8 mouse cellular contexts compared by ENCODE assay signal in the genomic region with DNA sequence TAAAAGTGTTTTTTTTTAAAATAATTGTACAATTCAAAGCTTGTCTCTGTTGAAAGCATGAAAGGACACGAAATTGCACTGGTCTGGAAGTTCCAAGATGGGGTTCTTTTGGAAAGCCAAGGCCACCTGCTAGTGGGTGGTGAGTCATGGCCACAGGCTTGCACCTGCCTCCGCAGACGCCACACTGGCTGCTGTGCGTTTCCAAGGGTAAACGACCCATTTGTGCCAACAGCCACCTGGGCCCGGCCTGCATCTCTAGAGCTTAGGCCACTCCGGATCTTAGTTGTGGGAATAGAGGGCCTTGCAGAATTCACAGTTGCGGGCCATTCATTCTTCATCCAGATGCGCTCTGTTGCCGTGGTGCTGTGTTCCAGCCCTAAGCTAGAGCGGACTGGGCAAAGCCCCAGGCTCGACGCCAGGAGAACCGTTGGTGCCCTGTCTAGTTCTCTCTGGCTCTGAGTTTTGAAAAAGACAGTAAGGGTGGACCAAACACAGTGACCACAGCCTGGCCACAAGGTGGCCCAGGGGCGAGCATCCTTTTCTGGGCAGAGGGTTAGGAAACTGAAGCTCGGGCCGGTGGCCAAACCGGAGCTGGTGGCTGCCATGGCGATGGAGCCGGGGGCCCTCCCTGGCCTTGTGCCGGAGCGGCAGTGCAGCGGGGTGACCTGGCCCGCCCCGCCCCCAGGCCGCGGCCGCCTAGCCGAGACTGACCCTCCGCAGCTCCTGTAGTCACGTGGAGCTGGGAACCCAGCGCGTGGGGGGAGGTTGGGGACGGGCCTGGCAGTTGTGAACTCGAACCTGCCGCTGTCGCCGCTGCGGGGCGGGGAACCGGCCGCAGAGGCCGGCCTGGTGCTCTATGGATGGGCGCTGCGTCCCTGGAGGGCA. TPM values are rescaled to one million over a fixed set of nuclear protein-coding genes. Genes with fewer than 3 reads are reported as not detected.
DNase-seq lines count a peak whose midpoint lies in the region.

A gene (plus strand): TSS at position 726 of the 885 bp plus-strand sequence.
A gene (plus strand): TSS at position 784 of the 885 bp plus-strand sequence.

- H3K27ac ChIP-seq in midbrain, embryonic 10.5 days (replicated peaks): peak within 1 kb of the TSS; percentile 98

- peaks cover 21% of the 10 kb centered on the region for H3K9me3 ChIP-seq in midbrain, embryonic 10.5 days (replicated peaks)

- H3K4me1 ChIP-seq in midbrain, embryonic 10.5 days: peaks cover 24% of the 10 kb centered on the region

- DNase-seq in adrenal gland, adult 8-10 months: peak; percentile 92
- peak; percentile 97 for DNase-seq in embryo, embryonic 9.5 days (ENCODE audit: extremely low spot score)
- DNase-seq in heart, adult 11 months: peak; percentile 100
- DNase-seq in kidney, adult 11 months: peak; percentile 95
- peak; percentile 99 for DNase-seq in left cerebral cortex, postnatal 4 days
- peak; percentile 95 for DNase-seq in midbrain, embryonic 10.5 days (ENCODE audit: low spot score)
- peak; percentile 94 for DNase-seq in right cerebral cortex, postnatal 25 days
- DNase-seq in urinary bladder, postnatal 36 days (ENCODE audit: low spot score in 2 of 2): peak; percentile 88 to 93

- no peaks in the 10 kb centered on the region for H3K27me3 ChIP-seq in midbrain, embryonic 10.5 days (ENCODE audit: low read depth, poor library complexity, severe bottlenecking)

- H3K36me3 ChIP-seq in midbrain, embryonic 10.5 days: peaks cover 33% of the 10 kb centered on the region

- 6% methylated on average over 45 of the region's 45 CpGs for WGBS in midbrain, embryonic 10.5 days

- H3K4me3 ChIP-seq in midbrain, embryonic 10.5 days: peak within 1 kb of the TSS; percentile 94

- intact Hi-C loops in left cerebral cortex, postnatal 4 days (cut with DNase I): no loop called here

RNA-seq across cellular contexts. Expression of the first gene that starts in this region (rescaled TPM):
- 10 to 100 TPM; 59.1 to 84.5 (median 79.5) TPM for total RNA-seq in adrenal gland, adult 8-10 months (2022)
- 10 to 100 TPM; 27.1 to 28.6 TPM for total RNA-seq in left cerebral cortex, postnatal 4 days (2021)
- 58.9 and 59.4 TPM in 2 replicates for polyA plus RNA-seq in midbrain, embryonic 10.5 days (2016; fragmentation: Nextera tagmentation; extraction: Ambion mirVana)

RNA-seq across cellular contexts. Expression of the second gene that starts in this region (rescaled TPM):
- 1 to 10 TPM in 3 of 4 experiments, not detected in 1; 1.8 to 7.7 (median 2.6) TPM for total RNA-seq in adrenal gland, adult 8-10 months (2022)
- total RNA-seq in left cerebral cortex, postnatal 4 days (2021): not detected
- polyA plus RNA-seq in midbrain, embryonic 10.5 days (2016; fragmentation: Nextera tagmentation; extraction: Ambion mirVana): 0.39 and 0.50 TPM in 2 replicates

Comparison
In these comparisons a context has a peak if more than half of its experiments do, and no peak if none do; other contexts are left out.
1. Peak in every context shown above with its lines: DNase-seq, H3K4me3 ChIP-seq and H3K27ac ChIP-seq.